Mouse (Mus musculus): ENCODE data around the gene Defb42.

DNA sequence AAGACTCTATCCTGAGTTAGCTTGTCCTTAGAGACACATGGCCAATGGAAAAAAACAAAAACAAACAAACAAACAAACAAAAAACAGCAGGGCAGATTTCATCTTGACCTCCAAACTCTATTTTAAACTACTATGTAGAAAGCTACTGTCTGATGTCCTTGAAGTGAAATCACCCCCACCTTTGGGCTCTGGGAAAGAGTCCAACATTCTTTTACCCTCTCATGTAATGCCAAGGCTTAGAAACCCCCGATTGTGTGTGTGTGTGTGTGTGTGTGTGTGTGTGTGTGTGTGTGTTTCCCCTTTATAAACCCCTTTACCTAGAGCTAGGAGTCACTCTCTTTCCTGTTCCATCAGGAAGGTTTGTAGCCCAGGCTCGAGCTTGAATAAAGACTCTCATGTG is 44.2 kb upstream of the Defb42 start:
- TF ChIP-seq CTCF (IDR thresholded peaks at IDR 0.05; ENCODE audit: low read depth, low read length) (no peak), POLR2A (IDR thresholded peaks at IDR 0.05; ENCODE audit: insufficient read depth, low read length) (no peak), EP300 (IDR thresholded peaks at IDR 0.05; ENCODE audit: insufficient read depth, low read depth, low read length) (no peak)
